Mouse (Mus musculus): ENCODE measurements around the gene Abca9.

DNA sequence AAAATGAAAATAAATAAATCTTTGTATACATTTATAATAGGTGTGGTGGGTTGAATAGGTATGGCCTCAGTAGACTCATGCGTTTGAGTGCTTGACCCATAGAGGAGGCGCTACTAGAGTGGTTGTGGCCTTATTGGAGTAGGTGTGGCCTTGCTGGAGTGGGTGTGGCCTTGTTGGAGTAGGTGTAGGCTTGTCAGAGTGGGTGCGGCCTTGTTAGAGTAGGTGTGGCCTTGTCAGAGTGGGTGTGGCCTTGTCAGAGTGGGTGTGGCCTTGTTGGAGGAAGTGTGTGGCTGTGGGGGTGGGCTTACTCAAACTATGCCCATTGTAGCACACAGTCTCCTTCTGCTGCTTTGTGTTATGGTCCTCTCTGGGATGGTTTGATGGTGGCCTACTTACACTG is 3.2 kb upstream of the Abca9 start:
- TF ChIP-seq CTCF (conservative IDR thresholded peaks at IDR 0.05; ENCODE audit: insufficient read depth, insufficient read length, low read depth, low read length) (no peak), POLR2A (IDR thresholded peaks at IDR 0.05; ENCODE audit: low read depth, low read length) (no peak)
